Mouse (Mus musculus): ENCODE measurements around the gene Galnt2. TPM values are rescaled to one million over a fixed set of nuclear protein-coding genes. Genes with fewer than 3 reads are reported as not detected.

Galnt2 gene
- total and polyA plus RNA-seq, 2 experiments from 2014 or later = 30.3 to 35.4 TPM

DNA sequence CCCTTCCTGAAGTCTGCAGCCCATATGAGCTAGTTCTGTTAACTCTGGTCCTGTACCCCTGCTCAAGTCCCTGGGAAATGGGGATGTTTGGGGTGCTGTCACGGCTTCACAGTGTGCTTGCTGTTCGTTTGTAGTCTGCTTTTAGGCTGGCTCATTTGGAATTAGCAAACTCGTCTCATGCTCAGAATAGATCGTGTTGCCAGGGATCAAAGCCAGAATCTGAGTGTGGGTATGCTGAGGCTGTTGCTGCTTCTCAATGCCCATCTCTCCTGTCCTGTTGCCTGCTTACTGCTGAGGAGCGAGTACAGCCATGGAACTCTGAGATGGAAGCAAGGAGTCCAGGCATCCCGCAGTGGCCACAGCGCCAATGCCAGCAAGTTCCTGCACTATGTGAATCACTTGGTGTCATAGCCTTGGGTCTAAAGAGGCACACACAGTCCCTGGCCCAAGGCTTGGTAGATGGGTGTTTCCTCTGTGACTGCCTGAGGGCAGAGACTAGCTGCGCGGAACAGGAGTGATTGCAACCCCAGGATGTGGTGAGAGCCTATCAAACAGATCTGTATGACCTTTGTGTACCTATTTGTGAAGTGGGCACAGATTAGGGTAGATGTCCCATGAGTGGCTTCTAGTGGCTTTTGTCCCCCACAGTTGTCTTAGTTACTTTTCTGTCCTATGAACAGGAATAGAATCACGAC is 44.3 kb downstream of the Galnt2 start:
- DNase-seq (ENCODE audit: low spot score) (no peak), ATAC-seq (ENCODE audit: insufficient read depth, low read depth) (no peak)
- no peak overlapping the region for H3K4me2 ChIP-seq (ENCODE audit: low read depth, low read length)
- WGBS = 83% methylated on average over 10 of the region's 10 CpGs
- no peak overlapping the region for H3K27ac ChIP-seq (ENCODE audit: low read depth)
- H3K4me1 ChIP-seq (ENCODE audit: control insufficient read depth, insufficient read depth) = peaks cover 28% of the 10 kb centered on the region
- no peak overlapping the region for H3K9ac ChIP-seq (replicated peaks; ENCODE audit: low read depth, low read length)
- no peaks in the 10 kb centered on the region for H3K9me3 ChIP-seq (replicated peaks; ENCODE audit: control insufficient read depth, low read length)
- TF ChIP-seq EP300 (IDR thresholded peaks at IDR 0.05; ENCODE audit: low read depth) = no peak
- H3K27me3 ChIP-seq (ENCODE audit: control insufficient read depth, insufficient read depth, low read length) = no peaks in the 10 kb centered on the region
- H3K4me3 ChIP-seq (ENCODE audit: low read depth, low read length) = no peak overlapping the region
- H3K36me3 ChIP-seq (replicated peaks; ENCODE audit: control insufficient read depth, insufficient read depth, low read length) = no peaks in the 10 kb centered on the region

DNA sequence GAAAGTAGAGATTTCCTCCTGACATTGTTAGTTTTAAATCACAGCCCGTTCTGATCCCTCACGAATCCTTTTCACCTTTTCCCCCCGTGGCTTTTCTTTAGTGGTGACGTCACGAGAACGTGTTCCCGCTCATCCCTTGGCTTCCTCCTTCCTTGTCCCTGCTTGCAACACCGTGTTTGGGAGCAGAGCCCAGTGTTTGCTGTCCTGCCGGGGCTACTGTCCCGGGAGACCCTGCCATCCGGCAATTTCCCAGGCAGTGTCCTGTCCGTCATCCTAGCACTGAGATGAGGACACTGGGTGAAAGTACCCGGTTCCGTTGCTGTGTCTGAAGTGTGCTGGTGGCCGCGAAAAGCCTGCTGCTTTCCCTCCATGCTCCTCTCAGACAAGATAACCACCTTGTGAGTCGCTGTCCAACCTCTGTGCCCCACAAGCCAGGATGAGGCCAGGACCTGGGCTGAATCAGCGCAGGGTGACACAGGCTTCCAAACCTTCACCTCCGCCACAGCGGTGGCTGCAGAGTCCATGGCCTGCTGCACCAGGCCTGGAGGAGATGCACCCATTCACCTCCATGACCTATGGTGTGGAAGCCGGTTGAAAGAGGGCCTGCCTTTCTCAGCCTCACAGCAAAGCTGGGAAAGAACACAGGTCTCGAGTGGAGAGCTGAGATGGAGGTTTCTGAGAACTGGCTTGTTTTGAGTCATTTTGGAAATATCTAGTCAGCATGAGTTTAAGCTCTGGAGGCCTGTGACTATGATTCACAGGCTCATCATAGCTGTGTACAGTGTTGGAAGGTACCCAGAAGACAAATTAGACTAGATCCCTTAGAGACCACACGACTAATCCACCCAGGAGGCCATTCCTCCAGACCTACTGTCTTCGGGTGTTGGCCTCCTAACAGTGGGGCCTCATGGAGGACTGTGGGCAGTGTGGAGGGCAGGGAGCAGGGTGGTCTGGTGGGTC is 47.0 kb downstream of the Galnt2 start:
- 68% methylated on average over 24 of the region's 24 CpGs for WGBS
- no peak overlapping the region for H3K27ac ChIP-seq (ENCODE audit: low read depth)
- no peaks in the 10 kb centered on the region for H3K9me3 ChIP-seq (replicated peaks; ENCODE audit: control insufficient read depth, low read length)
- H3K36me3 ChIP-seq (replicated peaks; ENCODE audit: control insufficient read depth, insufficient read depth, low read length) = no peaks in the 10 kb centered on the region
- no peak for TF ChIP-seq CTCF (IDR thresholded peaks at IDR 0.05; ENCODE audit: low read depth)
- TF ChIP-seq EP300 (IDR thresholded peaks at IDR 0.05; ENCODE audit: low read depth) = no peak
- ATAC-seq (ENCODE audit: insufficient read depth, low read depth) (no peak), DNase-seq (ENCODE audit: low spot score) (no peak)
- no peak overlapping the region for H3K9ac ChIP-seq (replicated peaks; ENCODE audit: low read depth, low read length)
- H3K4me3 ChIP-seq (ENCODE audit: low read depth, low read length) = no peak overlapping the region
- H3K4me1 ChIP-seq (ENCODE audit: control insufficient read depth, insufficient read depth) = peaks cover 46% of the 10 kb centered on the region
- H3K27me3 ChIP-seq (ENCODE audit: control insufficient read depth, insufficient read depth, low read length) = no peaks in the 10 kb centered on the region
- H3K4me2 ChIP-seq (ENCODE audit: low read depth, low read length) = no peak overlapping the region

DNA sequence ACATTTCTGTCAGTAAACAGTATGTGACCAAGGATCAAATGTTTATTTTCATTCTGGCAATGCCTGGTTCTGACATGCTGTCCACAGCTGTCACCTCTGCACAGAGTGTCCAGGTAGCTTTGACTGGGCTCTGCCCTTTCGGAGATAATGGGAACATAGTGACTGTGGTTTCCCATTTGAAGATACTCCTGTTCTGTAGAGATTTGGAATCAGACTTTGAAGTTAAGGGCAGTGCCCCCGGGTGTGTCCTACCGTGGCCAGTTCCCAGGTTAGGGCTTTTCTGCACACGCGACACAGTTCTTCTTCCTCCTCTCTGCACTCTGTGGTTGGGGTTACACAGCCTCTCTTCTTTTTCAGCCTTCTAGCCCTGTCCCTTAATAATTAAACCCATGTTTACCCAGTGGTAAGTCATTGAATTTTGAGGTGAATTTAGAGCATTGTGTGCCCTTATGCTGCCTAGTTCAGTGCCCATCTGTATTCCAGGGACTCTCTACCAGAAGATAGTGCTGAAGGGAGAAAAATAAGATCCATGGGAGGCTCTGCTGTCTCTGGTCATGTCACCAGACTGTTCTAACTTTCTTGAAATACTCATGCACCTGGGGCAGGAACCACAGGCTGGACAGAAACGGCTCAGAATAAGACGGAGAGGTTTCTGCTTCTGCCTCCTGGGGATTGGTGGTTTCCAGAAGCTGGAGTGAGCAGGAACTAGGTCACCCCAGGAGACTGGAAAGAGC is 47.9 kb downstream of the Galnt2 start:
- Histone ChIP-seq H3K9me3 (replicated peaks; ENCODE audit: control insufficient read depth, low read length) (no peaks in the 10 kb centered on the region), H3K27me3 (ENCODE audit: control insufficient read depth, insufficient read depth, low read length) (no peaks in the 10 kb centered on the region), H3K9ac (replicated peaks; ENCODE audit: low read depth, low read length) (no peak overlapping the region), H3K27ac (ENCODE audit: low read depth) (no peak overlapping the region), H3K4me1 (ENCODE audit: control insufficient read depth, insufficient read depth) (peaks cover 54% of the 10 kb centered on the region), H3K4me3 (ENCODE audit: low read depth, low read length) (no peak overlapping the region), H3K36me3 (replicated peaks; ENCODE audit: control insufficient read depth, insufficient read depth, low read length) (no peaks in the 10 kb centered on the region), H3K4me2 (ENCODE audit: low read depth, low read length) (no peak overlapping the region)
- no peak for ATAC-seq (ENCODE audit: insufficient read depth, low read depth)
- no peak for DNase-seq (ENCODE audit: low spot score)
- 78% methylated on average over 7 of the region's 7 CpGs for WGBS
- TF ChIP-seq CTCF (IDR thresholded peaks at IDR 0.05; ENCODE audit: low read depth) = no peak
- TF ChIP-seq EP300 (IDR thresholded peaks at IDR 0.05; ENCODE audit: low read depth) = no peak

DNA sequence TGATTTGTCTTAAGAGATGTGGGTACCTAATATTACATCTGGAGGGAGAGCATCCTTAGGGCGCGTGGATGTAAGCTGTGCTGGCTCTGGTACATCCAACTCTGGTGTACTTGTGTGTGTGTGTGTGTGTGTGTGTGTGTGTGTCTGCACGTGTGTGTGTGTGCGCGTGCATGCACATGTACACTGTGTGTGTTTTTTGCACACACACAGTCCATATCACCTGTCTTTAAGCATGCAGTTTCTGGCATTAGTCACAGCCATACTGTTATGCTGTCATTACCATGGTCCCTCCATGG is 48.4 kb downstream of the Galnt2 start:
- no peaks in the 10 kb centered on the region for H3K9me3 ChIP-seq (replicated peaks; ENCODE audit: control insufficient read depth, low read length)
- ATAC-seq (ENCODE audit: insufficient read depth, low read depth) = no peak
- H3K27ac ChIP-seq (ENCODE audit: low read depth) = no peak overlapping the region
- H3K9ac ChIP-seq (replicated peaks; ENCODE audit: low read depth, low read length) = no peak overlapping the region
- H3K4me3 ChIP-seq (ENCODE audit: low read depth, low read length) = no peak overlapping the region
- no peaks in the 10 kb centered on the region for H3K36me3 ChIP-seq (replicated peaks; ENCODE audit: control insufficient read depth, insufficient read depth, low read length)
- peaks cover 60% of the 10 kb centered on the region for H3K4me1 ChIP-seq (ENCODE audit: control insufficient read depth, insufficient read depth)
- DNase-seq (ENCODE audit: low spot score) = no peak
- TF ChIP-seq CTCF (IDR thresholded peaks at IDR 0.05; ENCODE audit: low read depth) (no peak), EP300 (IDR thresholded peaks at IDR 0.05; ENCODE audit: low read depth) (no peak)
- no peak overlapping the region for H3K4me2 ChIP-seq (ENCODE audit: low read depth, low read length)
- H3K27me3 ChIP-seq (ENCODE audit: control insufficient read depth, insufficient read depth, low read length) = no peaks in the 10 kb centered on the region
- 97% methylated on average over 5 of the region's 5 CpGs for WGBS

DNA sequence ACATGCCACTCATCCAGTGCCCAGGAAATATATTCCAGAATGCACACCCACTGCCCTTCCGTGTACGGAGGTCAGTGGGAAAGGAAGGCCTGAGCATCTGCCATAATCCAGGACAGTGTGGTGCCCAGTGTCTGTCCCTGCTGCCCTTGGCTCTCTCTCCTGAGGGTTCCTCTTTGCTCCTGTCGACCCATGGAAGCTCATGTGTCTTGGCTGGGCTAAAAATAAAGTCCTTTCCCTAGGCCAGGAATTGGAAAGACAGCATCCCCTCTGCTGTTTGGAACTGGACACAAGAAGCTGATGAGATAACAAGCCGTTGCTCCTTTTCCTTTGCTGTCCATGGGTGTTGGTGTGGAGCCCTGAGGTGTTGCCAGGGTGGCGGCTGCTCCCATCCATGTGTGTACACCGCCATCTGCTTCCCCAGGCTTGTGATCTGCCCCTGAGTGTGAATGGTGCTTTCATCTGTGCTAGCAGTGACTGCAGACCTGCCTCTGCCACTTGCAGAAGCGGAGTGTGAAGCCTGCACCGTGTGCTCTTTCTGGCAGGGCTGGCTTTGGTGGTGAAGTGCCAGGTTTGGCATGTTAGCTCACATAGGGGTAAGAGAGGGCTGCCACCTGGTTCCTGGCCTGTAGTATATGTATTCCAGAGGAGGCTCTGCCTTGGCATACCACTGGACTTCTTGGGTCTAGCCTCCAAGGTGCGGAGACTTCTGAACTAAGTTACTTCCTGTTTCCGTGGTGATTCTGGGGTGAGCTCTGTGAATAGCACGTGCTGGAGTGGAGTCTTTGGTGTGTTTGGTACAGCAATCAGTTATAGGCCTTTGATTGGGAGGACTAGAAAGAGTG is 50.7 kb downstream of the Galnt2 start:
- Histone ChIP-seq H3K4me2 (ENCODE audit: low read depth, low read length) (peak overlapping the region; percentile 3; the same call in 1 of the 2 replicates), H3K9ac (replicated peaks; ENCODE audit: low read depth, low read length) (no peak overlapping the region), H3K36me3 (replicated peaks; ENCODE audit: control insufficient read depth, insufficient read depth, low read length) (no peaks in the 10 kb centered on the region), H3K9me3 (replicated peaks; ENCODE audit: control insufficient read depth, low read length) (no peaks in the 10 kb centered on the region), H3K4me3 (ENCODE audit: low read depth, low read length) (no peak overlapping the region), H3K27me3 (ENCODE audit: control insufficient read depth, insufficient read depth, low read length) (no peaks in the 10 kb centered on the region), H3K27ac (ENCODE audit: low read depth) (peak overlapping the region; percentile 81), H3K4me1 (ENCODE audit: control insufficient read depth, insufficient read depth) (peaks cover 66% of the 10 kb centered on the region)
- peak; percentile 68 for DNase-seq (ENCODE audit: low spot score)
- TF ChIP-seq CTCF (IDR thresholded peaks at IDR 0.05; ENCODE audit: low read depth) = 0 out of 2 replicates have a peak, but pooled peaks have one; percentile 13
- no peak for TF ChIP-seq EP300 (IDR thresholded peaks at IDR 0.05; ENCODE audit: low read depth)
- ATAC-seq (ENCODE audit: insufficient read depth, low read depth) = peak; percentile 19
- 30% methylated on average over 11 of the region's 11 CpGs for WGBS

All from heart, postnatal 0 days (tissue).